Mouse (Mus musculus) CD4-positive, CD25-positive, alpha-beta regulatory T cell, adult 4 months (primary cell): ENCODE measurements around the gene Hps5. TPM values are rescaled to one million over a fixed set of nuclear protein-coding genes. Genes with fewer than 3 reads are reported as not detected.

Experiments
- ATAC-seq: one replicate; pipeline ENCODE4 v1.8.0; 2017
- polyA plus RNA-seq, 2 experiments: library from polyadenylated mRNA; unstranded; fragments of 100-300 nt; shearing (Covaris generic); gene quantifications; one replicate each; pipeline ENCODE4 v1.2.1; 2017

Gene Hps5
- polyA plus RNA-seq, 2 experiments from 2014 or later: 14.2 to 26.1 TPM

GRCm38 (mm10) chr7:46734983-46735382, 60.9 kb downstream of the Hps5 start:
- no peak for ATAC-seq

GRCm38 (mm10) chr7:46732458-46732857, 63.4 kb downstream of the Hps5 start, which contains the start of gene Saa4:
Gene Saa4 (minus strand): TSS chr7:46732603.
- ATAC-seq: no peak

GRCm38 (mm10) chr7:46727584-46727983, 68.3 kb downstream of the Hps5 start:
- no peak for ATAC-seq

- ATAC-seq: no peak
Measured at GRCm38 (mm10) chr7:46724396-46724795, 71.5 kb downstream of the Hps5 start.

GRCm38 (mm10) chr7:46723849-46724248, 72.0 kb downstream of the Hps5 start:
- ATAC-seq: no peak

GRCm38 (mm10) chr7:46723354-46723753, 72.5 kb downstream of the Hps5 start:
- ATAC-seq: no peak

- ATAC-seq: no peak
Measured at GRCm38 (mm10) chr7:46720460-46720859, 75.4 kb downstream of the Hps5 start.

GRCm38 (mm10) chr7:46719526-46719925, 76.3 kb downstream of the Hps5 start:
- no peak for ATAC-seq

GRCm38 (mm10) chr7:46718591-46719270, 77.1 kb downstream of the Hps5 start:
- no peak for ATAC-seq

- ATAC-seq: no peak
Measured at GRCm38 (mm10) chr7:46716897-46717296, 79.0 kb downstream of the Hps5 start.

- ATAC-seq: no peak
Measured at GRCm38 (mm10) chr7:46715600-46715999, 80.3 kb downstream of the Hps5 start, which contains the start of gene Saa3. Gene Saa3 (minus strand): TSS chr7:46715700.

- ATAC-seq: peak; percentile 40
Measured at GRCm38 (mm10) chr7:46714518-46714917, 81.3 kb downstream of the Hps5 start.

- no peak for ATAC-seq
Measured at GRCm38 (mm10) chr7:46712250-46712649, 83.6 kb downstream of the Hps5 start.

Other genes starting within 250 kb of the Hps5 start
- gene Sergef, start 156.3 kb downstream of the Hps5 start, polyA plus RNA-seq: 10 to 100 TPM; 20.2 to 25.5 TPM
- gene Tph1, start 123.5 kb downstream of the Hps5 start, polyA plus RNA-seq: under 1 TPM in 1 of 2 experiments, not detected in 1; 0.48 TPM
- gene Saal1, start 85.4 kb downstream of the Hps5 start, polyA plus RNA-seq: 10 to 100 TPM; 16.0 to 20.2 TPM
- not detected for gene Saa3, start 80.4 kb downstream of the Hps5 start, polyA plus RNA-seq
- not detected for gene Saa4, start 63.5 kb downstream of the Hps5 start, polyA plus RNA-seq
- not detected for gene Saa1, start 53.1 kb downstream of the Hps5 start, polyA plus RNA-seq
- not detected for gene Saa2, start 44.3 kb downstream of the Hps5 start, polyA plus RNA-seq
- gene Gtf2h1, start within 50 bp of the Hps5 start, polyA plus RNA-seq: 10 to 100 TPM; 20.7 to 28.1 TPM
- 100 to 1,000 TPM; 817 to 958 TPM for gene Ldha, start 45.4 kb upstream of the Hps5 start, polyA plus RNA-seq
- gene Ldhc, start 65.1 kb upstream of the Hps5 start, polyA plus RNA-seq: not detected
- 100 to 1,000 TPM in 1 of 2 experiments, 10 to 100 TPM in 1; 78.3 to 102 TPM for gene Tsg101, start 123.9 kb upstream of the Hps5 start, polyA plus RNA-seq
- 1 to 10 TPM; 7.5 to 9.0 TPM for gene Uevld, start 162.5 kb upstream of the Hps5 start, polyA plus RNA-seq
- gene Gm9999, start 187.5 kb upstream of the Hps5 start, polyA plus RNA-seq: not detected
- 10 to 100 TPM; 29.0 to 60.4 TPM for gene Spty2d1, start 212.3 kb upstream of the Hps5 start, polyA plus RNA-seq